Mouse (Mus musculus) stomach, adult 2 months (tissue): ENCODE data around the gene Zfp763. TPM values are rescaled to one million over a fixed set of nuclear protein-coding genes. Genes with fewer than 3 reads are reported as not detected.

ENCODE experiments used
- polyA plus RNA-seq: library from polyadenylated mRNA; depleted of rRNA; stranded (reverse); fragments of >200 nt; gene quantifications from 2 replicates; pipeline ENCODE4 v1.2.3, GENCODE M21; 2012; rRNA removed

The Zfp763 gene
- polyA plus RNA-seq = 0.03 TPM in 1 of 2 replicates, not detected in the other

GRCm38 (mm10) chr17:33032900-33033891 is at the start of gene Zfp763:
TSS of gene Zfp763 (minus strand) at chr17:33033402.

GRCm38 (mm10) chr17:33067958-33068357 is 34.8 kb upstream of the Zfp763 start, which contains the start of gene 4921501E09Rik:
TSS of gene 4921501E09Rik (minus strand) at chr17:33068058.

GRCm38 (mm10) chr17:32992699-32993474 is 40.3 kb downstream of the Zfp763 start, which contains the start of gene Zfp952:
TSS of gene Zfp952 (plus strand) at chr17:32993129.

Other genes starting within 250 kb of the Zfp763 start
- gene Zfp871, start 245.1 kb downstream of the Zfp763 start, polyA plus RNA-seq = 1.2 and 2.9 TPM in 2 replicates
- gene Zfp811, start 223.5 kb downstream of the Zfp763 start, polyA plus RNA-seq = 0.03 and 0.04 TPM in 2 replicates
- gene Zfp799, start 203.1 kb downstream of the Zfp763 start, polyA plus RNA-seq = 0.49 and 0.54 TPM in 2 replicates
- gene Zfp870, start 141.8 kb downstream of the Zfp763 start, polyA plus RNA-seq = 0.08 and 0.13 TPM in 2 replicates
- gene Cyp4f14, start 116.1 kb downstream of the Zfp763 start, polyA plus RNA-seq = 0.14 and 0.17 TPM in 2 replicates
- gene Cyp4f13, start 86.0 kb downstream of the Zfp763 start, polyA plus RNA-seq = 26.1 and 29.8 TPM in 2 replicates
- 0.09 and 0.18 TPM in 2 replicates for gene Zfp472, start 67.6 kb downstream of the Zfp763 start, polyA plus RNA-seq
- gene Zfp952, start 40.3 kb downstream of the Zfp763 start, polyA plus RNA-seq = 0.12 and 0.41 TPM in 2 replicates
- gene 4921501E09Rik, start 34.7 kb upstream of the Zfp763 start, polyA plus RNA-seq = not detected in 2 replicates
- gene Zfp563, start 55.9 kb upstream of the Zfp763 start, polyA plus RNA-seq = 0.26 and 0.51 TPM in 2 replicates
- gene Morc2b, start 106.3 kb upstream of the Zfp763 start, polyA plus RNA-seq = not detected in 2 replicates
- gene Olfr55, start 135.0 kb upstream of the Zfp763 start, polyA plus RNA-seq = not detected in 2 replicates
- gene Olfr239, start 157.9 kb upstream of the Zfp763 start, polyA plus RNA-seq = not detected in 2 replicates
- gene Olfr1564, start 188.3 kb upstream of the Zfp763 start, polyA plus RNA-seq = not detected in 2 replicates
- gene Zfp955a, start 221.7 kb upstream of the Zfp763 start, polyA plus RNA-seq = 0.02 and 0.05 TPM in 2 replicates
- gene Olfr63, start 231.3 kb upstream of the Zfp763 start, polyA plus RNA-seq = not detected in 2 replicates